Mouse (Mus musculus): ENCODE measurements around the gene Agap1. TPM values are rescaled to one million over a fixed set of nuclear protein-coding genes. Genes with fewer than 3 reads are reported as not detected.

Gene Agap1
- total and polyA plus RNA-seq, 3 experiments: 0.01 TPM; not detected in 2

- DNase-seq (ENCODE audit: low read depth, low spot score): no peak
- H3K9me3 ChIP-seq (replicated peaks; ENCODE audit: insufficient read depth, low read length): no peaks in the 10 kb centered on the region
- no peak overlapping the region for H3K9ac ChIP-seq (ENCODE audit: control insufficient read depth, low read depth, low read length, poor library complexity, severe bottlenecking)
These were observed 468.5 kb downstream of the Agap1 start for GRCm38 (mm10) chr1:89922883-89923641.

GRCm38 (mm10) chr1:89923642-89924020 is 469.0 kb downstream of the Agap1 start:
- H3K9ac ChIP-seq (ENCODE audit: control insufficient read depth, low read depth, low read length, poor library complexity, severe bottlenecking): no peak overlapping the region
- no peak for DNase-seq (ENCODE audit: low read depth, low spot score)
- no peaks in the 10 kb centered on the region for H3K9me3 ChIP-seq (replicated peaks; ENCODE audit: insufficient read depth, low read length)
- H3K36me3 ChIP-seq (ENCODE audit: control insufficient read depth in 1 of 2, insufficient read depth in 2 of 2, low read length in 2 of 2): no peaks in the 10 kb centered on the region
- H3K27ac ChIP-seq (ENCODE audit: control insufficient read depth, low read depth, low read length): no peak overlapping the region
- no peaks in the 10 kb centered on the region for H3K4me1 ChIP-seq (ENCODE audit: control insufficient read depth in 1 of 2, insufficient read depth in 2 of 2, low read length in 2 of 2)
- H3K27me3 ChIP-seq (ENCODE audit: control insufficient read depth in 1 of 2, insufficient read depth in 2 of 2, low read length in 2 of 2): no peaks in the 10 kb centered on the region
- H3K79me2 ChIP-seq (ENCODE audit: control insufficient read depth, insufficient read depth, low read length, poor library complexity): no peaks in the 10 kb centered on the region
- TF ChIP-seq ZNF384 (IDR thresholded peaks at IDR 0.05; ENCODE audit: low read depth, low read length) (no peak), UBTF (IDR thresholded peaks at IDR 0.05; ENCODE audit: borderline replicate concordance, insufficient read depth, low read depth, low read length) (no peak), CHD1 (IDR thresholded peaks at IDR 0.05; ENCODE audit: low read depth, low read length) (no peak), ZMIZ1 (IDR thresholded peaks at IDR 0.05; ENCODE audit: low read depth, low read length) (no peak), ETS1 (IDR thresholded peaks at IDR 0.05; ENCODE audit: low read depth, low read length) (no peak), MEF2A (IDR thresholded peaks at IDR 0.05; ENCODE audit: extremely low read depth, insufficient replicate concordance, low read depth, low read length, poor library complexity, severe bottlenecking) (no peak), TCF12 (IDR thresholded peaks at IDR 0.05; ENCODE audit: low read depth, low read length) (no peak), MAFK (IDR thresholded peaks at IDR 0.05; ENCODE audit: borderline replicate concordance, low read depth, low read length) (no peak), POLR2AphosphoS5 (IDR thresholded peaks at IDR 0.05; ENCODE audit: borderline replicate concordance, low read depth, low read length) (no peak), RCOR1 (IDR thresholded peaks at IDR 0.05; ENCODE audit: low read depth, low read length) (no peak), TAL1 (IDR thresholded peaks at IDR 0.05; ENCODE audit: low read length) (no peak), CTCF (IDR thresholded peaks at IDR 0.05 in 2 of 3, conservative IDR thresholded peaks at IDR 0.05 in 1 of 3; ENCODE audit: control insufficient read depth in 1 of 3, insufficient read depth in 1 of 3, low read depth in 2 of 3, low read length in 3 of 3, poor library complexity in 1 of 3, severe bottlenecking in 1 of 3) (no peak), NELFE (IDR thresholded peaks at IDR 0.05; ENCODE audit: low read depth, low read length) (no peak)
- H3K4me3 ChIP-seq (ENCODE audit: control insufficient read depth in 1 of 2, insufficient read depth in 1 of 2, low read depth in 2 of 2, low read length in 2 of 2): no peak overlapping the region

More at GRCm38 (mm10) chr1:89922883-89923641, 468.5 kb downstream of the Agap1 start:
- no peak overlapping the region for H3K27ac ChIP-seq (ENCODE audit: control insufficient read depth, low read depth, low read length)
- H3K4me3 ChIP-seq (ENCODE audit: control insufficient read depth in 1 of 2, insufficient read depth in 1 of 2, low read depth in 2 of 2, low read length in 2 of 2): no peak overlapping the region
- TF ChIP-seq MAX (IDR thresholded peaks at IDR 0.05; ENCODE audit: low read length) (no peak), SIN3A (IDR thresholded peaks at IDR 0.05; ENCODE audit: low read length) (no peak), KAT2A (conservative IDR thresholded peaks at IDR 0.05; ENCODE audit: low read depth, low read length) (no peak), MEF2A (IDR thresholded peaks at IDR 0.05; ENCODE audit: extremely low read depth, insufficient replicate concordance, low read depth, low read length, poor library complexity, severe bottlenecking) (no peak), MAZ (IDR thresholded peaks at IDR 0.05; ENCODE audit: low read depth, low read length) (no peak), POLR2A (IDR thresholded peaks at IDR 0.05; ENCODE audit: control insufficient read depth in 1 of 2, insufficient read depth in 1 of 2, low read depth in 1 of 2, low read length in 2 of 2, poor library complexity in 1 of 2) (no peak), HCFC1 (IDR thresholded peaks at IDR 0.05; ENCODE audit: low read depth, low read length) (no peak), MAFK (IDR thresholded peaks at IDR 0.05; ENCODE audit: borderline replicate concordance, low read depth, low read length) (no peak)
- H3K27me3 ChIP-seq (ENCODE audit: control insufficient read depth in 1 of 2, insufficient read depth in 2 of 2, low read length in 2 of 2): no peaks in the 10 kb centered on the region
- no peaks in the 10 kb centered on the region for H3K79me2 ChIP-seq (ENCODE audit: control insufficient read depth, insufficient read depth, low read length, poor library complexity)
- H3K4me1 ChIP-seq (ENCODE audit: control insufficient read depth in 1 of 2, insufficient read depth in 2 of 2, low read length in 2 of 2): no peaks in the 10 kb centered on the region
- H3K36me3 ChIP-seq (ENCODE audit: control insufficient read depth in 1 of 2, insufficient read depth in 2 of 2, low read length in 2 of 2): no peaks in the 10 kb centered on the region

Data from MEL (cell line).